Mouse (Mus musculus): ENCODE data around the gene Ndst2.
"Not testable (repeated sequence)": the region's sequence is repeated elsewhere in the genome, so short reads cannot be mapped to it uniquely, and the experiment has no call there.

Gene Ndst2

GRCm38 (mm10) chr14:20738511-20738910, 4.1 kb upstream of the Ndst2 start:
- no peak for DNase-seq (ENCODE audit: extremely low read depth, low read depth, low spot score)

- DNase-seq (ENCODE audit: extremely low read depth, low read depth, low spot score): no peak
Observed at GRCm38 (mm10) chr14:20737306-20737705, 2.9 kb upstream of the Ndst2 start.

- DNase-seq (ENCODE audit: extremely low read depth, low read depth, low spot score): no peak
Observed at GRCm38 (mm10) chr14:20735892-20736390, 1.6 kb upstream of the Ndst2 start.

GRCm38 (mm10) chr14:20735052-20735451, 690 bp upstream of the Ndst2 start:
- DNase-seq (ENCODE audit: extremely low read depth, low read depth, low spot score): no peak

GRCm38 (mm10) chr14:20733041-20733951, 1.1 kb downstream of the Ndst2 start:
- DNase-seq (ENCODE audit: extremely low read depth, low read depth, low spot score): peak; percentile 21

GRCm38 (mm10) chr14:20730853-20731602, 3.3 kb downstream of the Ndst2 start:
- peak; percentile 33 for DNase-seq (ENCODE audit: extremely low read depth, low read depth, low spot score)

GRCm38 (mm10) chr14:20729871-20730270, 4.5 kb downstream of the Ndst2 start:
- DNase-seq (ENCODE audit: extremely low read depth, low read depth, low spot score): no peak

- no peak for DNase-seq (ENCODE audit: extremely low read depth, low read depth, low spot score)
Observed at GRCm38 (mm10) chr14:20725660-20726339, 8.6 kb downstream of the Ndst2 start.

- no peak for DNase-seq (ENCODE audit: extremely low read depth, low read depth, low spot score)
Observed at GRCm38 (mm10) chr14:20724043-20724442, 10.3 kb downstream of the Ndst2 start.

- DNase-seq (ENCODE audit: extremely low read depth, low read depth, low spot score): no peak
Observed at GRCm38 (mm10) chr14:20723006-20723405, 11.4 kb downstream of the Ndst2 start.

GRCm38 (mm10) chr14:20721371-20721770, 13.0 kb downstream of the Ndst2 start:
- no peak for DNase-seq (ENCODE audit: extremely low read depth, low read depth, low spot score)

GRCm38 (mm10) chr14:20719767-20720166, 14.6 kb downstream of the Ndst2 start:
- no peak for DNase-seq (ENCODE audit: extremely low read depth, low read depth, low spot score)

- DNase-seq (ENCODE audit: extremely low read depth, low read depth, low spot score): no peak
Observed at GRCm38 (mm10) chr14:20718443-20718842, 15.9 kb downstream of the Ndst2 start.

GRCm38 (mm10) chr14:20713832-20714231, 20.5 kb downstream of the Ndst2 start:
- no peak for DNase-seq (ENCODE audit: extremely low read depth, low read depth, low spot score)

GRCm38 (mm10) chr14:20708239-20708638, 26.1 kb downstream of the Ndst2 start:
- no peak for DNase-seq (ENCODE audit: extremely low read depth, low read depth, low spot score)

GRCm38 (mm10) chr14:20707201-20708190, 26.9 kb downstream of the Ndst2 start, which contains the start of gene Zswim8:
Gene Zswim8 (plus strand): TSS chr14:20707552.
- no peak for DNase-seq (ENCODE audit: extremely low read depth, low read depth, low spot score)

- DNase-seq (ENCODE audit: extremely low read depth, low read depth, low spot score): not testable (repeated sequence)
Observed at GRCm38 (mm10) chr14:20703461-20703860, 30.9 kb downstream of the Ndst2 start.

GRCm38 (mm10) chr14:20702741-20703381, 31.5 kb downstream of the Ndst2 start, which contains the start of gene Chchd1:
Gene Chchd1 (plus strand): TSS chr14:20703006.
- no peak for DNase-seq (ENCODE audit: extremely low read depth, low read depth, low spot score)

GRCm38 (mm10) chr14:20702096-20702740, 32.1 kb downstream of the Ndst2 start:
- DNase-seq (ENCODE audit: extremely low read depth, low read depth, low spot score): no peak
